Mouse (Mus musculus) CD4-positive, CD25-positive, alpha-beta regulatory T cell, adult 2 months (primary cell): ENCODE measurements around the gene Bri3.

ENCODE experiments used
- DNase-seq: peaks from one replicate; pipeline ENCODE4 v3.0.0-alpha.2; 2012; ENCODE audit warnings: low read depth, low spot score

Bri3 gene

DNA sequence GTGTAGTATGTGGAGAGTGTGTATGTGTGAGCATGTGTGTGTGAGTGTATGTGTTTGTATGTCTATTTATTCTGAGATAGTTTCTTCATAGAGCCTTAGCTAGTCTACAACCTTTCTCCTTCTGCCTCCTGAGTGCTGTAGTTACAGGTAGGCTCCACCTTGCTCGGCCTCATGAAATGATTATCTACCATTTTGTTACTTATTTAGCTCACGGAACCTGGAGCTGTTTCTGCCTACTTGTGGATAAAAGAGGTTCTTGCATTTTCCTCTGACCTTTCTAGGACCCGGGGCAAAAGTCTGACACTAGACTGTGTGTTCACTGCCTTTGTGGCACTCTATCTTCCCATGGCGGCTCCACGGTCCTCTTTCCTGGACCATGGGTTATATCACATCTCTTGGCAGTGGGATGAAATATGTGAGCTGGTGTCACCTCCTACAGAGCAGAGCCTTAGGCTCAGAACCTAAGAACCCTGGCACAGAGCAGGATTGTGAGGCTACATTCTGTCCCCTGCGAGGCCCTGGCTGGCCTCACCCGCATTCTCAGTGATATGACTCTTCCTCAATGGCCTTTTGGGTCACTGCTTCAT lies at the start of gene Bri3:
Bri3 (plus strand) TSS at position 537 of the 587 bp plus-strand sequence.
- DNase-seq, result no peak

GRCm38 (mm10) chr5:144195567-144195966 lies 48.7 kb upstream of the Bri3 start:
- no peak for DNase-seq

DNA sequence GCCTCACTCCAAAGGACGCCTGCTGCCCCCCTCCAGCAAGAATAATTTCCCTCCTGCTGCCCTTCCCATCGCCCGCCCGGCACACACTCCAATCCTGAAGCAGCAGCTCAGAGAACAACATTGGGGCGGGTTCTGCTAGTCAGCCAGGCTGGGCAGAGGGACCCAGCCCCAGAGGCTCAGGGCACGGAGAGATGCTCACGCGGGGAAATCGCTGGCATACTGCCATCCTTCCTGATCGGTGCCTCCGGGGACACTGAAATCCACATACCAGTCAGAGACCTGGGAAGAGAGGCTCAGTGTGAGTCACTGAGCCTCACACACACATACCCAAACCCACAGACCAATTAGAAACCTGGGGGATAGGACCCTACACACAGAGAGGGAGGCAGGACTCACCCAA lies 43.6 kb upstream of the Bri3 start:
- DNase-seq, result no peak

DNA sequence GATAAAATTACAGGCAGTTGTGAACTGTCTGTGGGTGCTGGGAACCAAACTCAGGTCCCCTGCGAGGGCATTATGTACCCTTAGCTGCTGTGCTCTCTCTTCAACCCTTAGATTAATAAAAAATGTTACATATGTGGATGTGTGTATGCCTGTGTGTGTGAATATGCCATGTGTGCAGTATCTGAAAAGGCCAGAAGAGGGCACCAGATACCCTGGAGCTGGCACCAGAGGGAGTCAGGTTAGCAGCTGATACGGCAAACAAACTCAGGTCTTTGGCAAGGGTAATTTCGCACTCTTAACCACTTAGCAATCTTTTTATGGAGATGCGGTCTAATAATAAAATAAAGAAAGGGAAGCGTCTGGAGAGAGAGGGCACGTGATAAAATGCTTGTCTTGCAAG lies 41.8 kb upstream of the Bri3 start:
- peak; percentile 46 for DNase-seq

- DNase-seq, result no peak
Observed at GRCm38 (mm10) chr5:144203398-144203959, 40.8 kb upstream of the Bri3 start.

DNA sequence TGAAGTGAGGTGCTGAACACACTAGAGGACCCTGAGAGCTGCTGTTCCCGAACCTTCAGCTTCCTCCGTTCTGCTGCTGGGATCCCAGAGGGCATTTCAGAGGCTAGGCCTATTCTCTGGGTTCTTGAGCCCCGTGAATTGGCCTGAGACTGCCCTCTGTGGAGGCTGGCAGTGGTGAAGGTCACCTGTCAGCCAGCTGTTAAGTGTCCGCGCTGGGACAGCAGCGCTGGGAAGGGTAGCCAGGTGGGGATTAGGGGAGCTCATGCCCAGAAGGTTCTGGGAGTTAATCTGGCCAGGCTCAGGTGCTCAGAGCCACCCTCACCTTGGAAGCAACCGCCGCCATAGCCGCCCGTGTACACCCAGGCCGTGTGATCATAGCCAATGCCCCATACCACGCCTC lies 39.9 kb upstream of the Bri3 start:
- no peak for DNase-seq

- no peak for DNase-seq
Observed at GRCm38 (mm10) chr5:144204911-144205310, 39.3 kb upstream of the Bri3 start.

- no peak for DNase-seq
Observed at GRCm38 (mm10) chr5:144206069-144206468, 38.2 kb upstream of the Bri3 start.

- peak; percentile 65 for DNase-seq
Observed at GRCm38 (mm10) chr5:144207478-144207877, 36.8 kb upstream of the Bri3 start.

DNA sequence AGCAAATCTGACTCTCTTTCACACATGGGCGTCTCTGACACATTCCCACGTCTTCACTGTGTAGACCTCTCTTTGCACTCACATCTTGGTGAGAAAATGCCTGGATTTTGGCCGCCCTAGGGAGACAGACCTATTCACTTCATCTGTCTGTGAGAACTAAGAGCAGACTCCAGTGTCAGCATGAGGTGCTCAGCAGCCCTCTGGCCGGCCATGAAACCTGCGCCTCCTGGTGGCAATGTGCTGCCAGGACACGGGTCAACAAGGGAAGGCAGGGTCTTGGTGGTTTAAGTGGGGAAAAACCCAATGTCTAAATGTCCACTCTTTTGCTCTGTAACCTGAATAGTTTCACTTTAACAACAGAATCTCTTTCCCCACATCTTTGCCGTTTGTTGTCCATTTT lies 29.8 kb upstream of the Bri3 start:
- DNase-seq, result peak; percentile 72

- no peak for DNase-seq
Observed at GRCm38 (mm10) chr5:144215992-144216391, 28.2 kb upstream of the Bri3 start.

- no peak for DNase-seq
Observed at GRCm38 (mm10) chr5:144218061-144218460, 26.2 kb upstream of the Bri3 start.

GRCm38 (mm10) chr5:144219306-144219705 lies 24.9 kb upstream of the Bri3 start:
- no peak for DNase-seq

DNA sequence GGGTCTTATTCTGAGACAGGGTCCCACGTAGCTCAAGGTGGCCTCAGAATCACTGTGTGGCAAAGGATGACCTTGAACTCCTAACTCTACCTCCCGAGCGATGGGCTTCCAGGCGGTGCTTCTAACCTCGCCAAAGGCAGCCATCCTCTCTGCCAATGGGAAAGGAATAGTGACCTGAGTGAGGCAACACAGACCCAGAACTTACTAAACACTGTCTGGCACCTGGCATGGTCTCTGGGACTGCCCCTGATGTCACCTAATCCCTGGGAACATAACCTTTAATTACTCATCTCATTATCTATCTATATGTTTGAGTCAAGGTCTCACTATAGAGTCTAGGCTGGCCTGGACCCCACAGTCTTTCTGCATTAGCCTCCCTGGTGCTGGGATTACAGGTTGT lies 24.3 kb upstream of the Bri3 start:
- no peak for DNase-seq

DNA sequence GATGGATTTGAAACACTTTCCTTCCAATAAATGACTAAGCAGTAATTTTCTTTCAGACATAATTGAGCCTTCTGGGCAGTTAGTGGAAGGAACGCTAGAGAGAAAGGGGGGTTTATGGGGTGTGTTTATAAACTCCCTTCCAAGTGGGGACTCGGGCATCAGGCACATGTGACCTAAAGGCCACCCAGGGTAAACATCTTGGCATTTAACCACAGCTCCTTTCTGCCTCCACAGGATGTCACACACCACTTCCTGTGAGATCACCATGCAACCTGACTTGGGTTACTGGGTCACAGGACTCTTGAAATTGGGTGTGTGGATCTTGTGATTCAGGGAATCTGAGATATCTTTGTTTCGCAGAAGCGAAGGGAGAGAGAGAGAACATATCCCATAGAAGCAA lies 22.9 kb upstream of the Bri3 start:
- DNase-seq, result peak; percentile 84

DNA sequence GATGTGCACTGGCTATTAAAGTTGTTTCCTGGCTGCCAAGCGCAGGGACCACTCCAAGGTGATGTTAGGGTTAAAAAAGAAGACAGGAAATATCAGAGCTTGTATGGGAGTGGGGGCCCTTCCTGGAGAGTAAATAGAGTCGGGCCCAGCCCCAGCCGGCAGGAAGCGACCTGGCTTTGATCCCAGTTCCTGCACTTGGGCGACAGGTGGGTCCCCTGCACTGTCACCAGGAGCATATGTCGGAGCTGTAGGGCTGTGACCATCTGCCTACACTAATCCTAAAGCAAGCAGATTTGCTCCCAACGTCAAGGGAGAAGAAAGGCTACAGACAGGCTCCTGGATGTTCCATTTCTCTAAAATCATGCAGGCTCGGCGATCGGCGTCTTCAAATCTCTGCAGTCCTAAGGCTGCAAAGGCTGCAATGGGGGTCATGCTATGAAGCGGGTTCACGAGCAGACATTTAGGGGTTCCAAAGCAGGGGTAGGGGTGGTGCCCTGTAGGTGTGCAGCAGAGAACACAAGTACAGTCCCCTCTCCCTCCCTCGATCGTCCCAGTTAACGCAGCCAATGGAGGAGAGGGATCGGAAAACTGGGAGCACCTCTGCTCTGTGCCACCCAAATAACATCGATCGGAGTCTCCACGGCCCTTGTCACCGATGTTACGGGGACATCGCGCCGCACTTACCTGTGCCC lies 21.3 kb upstream of the Bri3 start:
- DNase-seq, result peak; percentile 63

- DNase-seq, result peak; percentile 96
Observed at GRCm38 (mm10) chr5:144223503-144223862, 20.8 kb upstream of the Bri3 start, which contains the start of gene Tecpr1. TSS of gene Tecpr1 (minus strand) at chr5:144223615.

DNA sequence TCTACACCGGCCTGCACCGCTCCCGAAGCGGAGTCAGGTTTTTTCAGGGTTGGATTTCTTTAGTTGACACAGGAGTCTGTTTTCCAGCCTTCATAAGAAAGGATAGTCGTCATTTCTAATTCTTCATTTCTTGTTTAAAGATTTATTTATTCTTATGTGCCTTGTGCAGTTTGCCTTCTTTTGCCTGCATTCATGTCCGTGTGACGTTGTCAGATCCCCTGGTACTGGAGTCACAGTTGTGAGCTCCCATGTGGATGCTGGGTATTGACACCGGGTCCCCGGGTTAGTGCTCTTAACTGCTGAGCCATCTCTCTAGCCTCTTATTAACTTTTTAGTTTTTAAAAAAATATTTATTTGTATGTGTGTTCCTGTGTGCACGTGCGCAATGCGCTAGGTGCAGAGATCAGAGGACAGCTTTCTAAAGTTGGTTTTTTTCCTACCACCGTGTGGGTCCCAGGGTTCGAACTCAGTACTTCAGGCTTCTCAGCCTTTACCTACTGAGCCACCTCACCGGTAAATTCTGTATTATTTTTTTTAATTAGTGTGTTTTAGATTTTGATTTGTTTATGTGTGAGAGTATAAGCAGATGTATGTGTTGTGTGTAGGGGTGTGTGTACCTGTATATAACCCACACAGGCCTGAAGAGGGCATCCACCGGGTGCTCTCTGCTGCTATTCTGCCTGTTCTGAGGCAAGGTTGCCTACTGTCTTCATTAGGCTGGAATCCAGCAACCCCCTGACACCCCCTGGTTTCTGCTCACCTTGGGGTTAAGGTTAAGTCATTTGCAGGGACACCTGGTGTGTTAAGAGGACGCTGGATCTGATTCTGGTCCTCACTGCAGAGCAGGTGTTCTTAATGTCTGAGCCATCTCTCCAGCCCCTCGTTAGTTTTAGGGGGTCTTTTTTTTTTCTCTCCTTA lies 20.1 kb upstream of the Bri3 start:
- peak; percentile 31 for DNase-seq

- DNase-seq, result peak; percentile 29
Observed at GRCm38 (mm10) chr5:144226220-144226619, 18.0 kb upstream of the Bri3 start.

GRCm38 (mm10) chr5:144230216-144230615 lies 14.0 kb upstream of the Bri3 start:
- no peak for DNase-seq

GRCm38 (mm10) chr5:144231410-144231809 lies 12.8 kb upstream of the Bri3 start:
- peak; percentile 75 for DNase-seq

- no peak for DNase-seq
Observed at GRCm38 (mm10) chr5:144232531-144232930, 11.7 kb upstream of the Bri3 start.
